Comparison of ENCODE assay signal across 8 mouse cellular contexts in the genomic region with DNA sequence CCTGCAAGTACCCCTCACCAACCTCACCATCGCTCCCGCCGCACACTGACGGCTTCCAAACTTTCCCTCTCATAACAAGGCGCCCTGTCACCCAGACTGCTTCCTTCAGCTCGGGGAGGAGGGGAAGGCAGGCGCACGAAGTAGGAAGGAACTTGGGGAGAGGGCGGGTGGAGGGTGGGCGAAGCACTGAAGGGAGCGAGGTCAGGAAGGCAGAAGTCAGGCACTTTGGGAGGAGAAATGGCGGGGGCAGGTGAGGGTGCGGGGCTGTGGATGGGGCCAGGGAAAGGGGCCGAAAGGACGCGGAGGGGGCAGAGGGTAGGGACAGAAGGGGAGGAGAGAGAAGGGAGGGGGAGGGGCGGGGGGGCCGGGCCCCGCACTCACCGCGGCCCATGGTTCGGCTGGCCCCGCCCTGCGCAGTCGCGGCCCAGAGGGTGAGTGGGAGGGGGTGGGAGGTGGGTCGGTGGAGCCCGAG. TPM values are rescaled to one million over a fixed set of nuclear protein-coding genes. Genes with fewer than 3 reads are reported as not detected.
A peak's percentile ranks its signal among the peaks of the same experiment; 100 is the strongest.
DNase-seq lines count a peak whose midpoint lies in the region; ATAC-seq and TF ChIP-seq lines count a peak whose summit lies in the region.

No protein-coding gene starts in this region.

- ATAC-seq in heart, embryonic 16.5 days (replicated peaks; ENCODE audit: extremely low read depth, insufficient read depth, low FRiP score), result peak; percentile 8
- ATAC-seq in limb, embryonic 14.5 days (ENCODE audit: low FRiP score, low read depth), result peak; percentile 3
- ATAC-seq in midbrain, embryonic 16.5 days, result peak; percentile 0; the same call in 1 of the 2 replicates

- 1% methylated on average over 20 of the region's 28 CpGs for WGBS in heart, embryonic 16.5 days
- WGBS in limb, embryonic 14.5 days, result 0% methylated on average over 15 of the region's 28 CpGs
- 0% methylated on average over 15 of the region's 28 CpGs for WGBS in midbrain, embryonic 16.5 days

- peak overlapping the region; percentile 87 for H3K4me3 ChIP-seq in brown adipose tissue, adult 24 weeks (ENCODE audit: insufficient read depth, low read depth, low read length)
- peak overlapping the region; percentile 86 for H3K4me3 ChIP-seq in heart, embryonic 16.5 days (ENCODE audit: low read length)
- peak overlapping the region; percentile 72 for H3K4me3 ChIP-seq in limb, embryonic 14.5 days (replicated peaks; ENCODE audit: low read length)
- H3K4me3 ChIP-seq in midbrain, embryonic 16.5 days (ENCODE audit: low read depth, low read length), result peak overlapping the region; percentile 63

- DNase-seq in gastrocnemius, adult 18-20 months (ENCODE audit: low spot score), result peak; percentile 42
- no peak for DNase-seq in gastrocnemius, postnatal 25 days
- DNase-seq in 416B (ENCODE audit: low read depth), result peak; percentile 87
- peak; percentile 49 for DNase-seq in limb, embryonic 14.5 days (ENCODE audit: low spot score)
- no peak for DNase-seq in Muller cell, postnatal 12 days (ENCODE audit: inconsistent ontology term)

- H3K36me3 ChIP-seq in heart, embryonic 16.5 days (ENCODE audit: control insufficient read depth, insufficient read depth), result peaks cover 31% of the 10 kb centered on the region
- peaks cover 53% of the 10 kb centered on the region for H3K36me3 ChIP-seq in limb, embryonic 14.5 days (ENCODE audit: control insufficient read depth, insufficient read depth, low read length)
- H3K36me3 ChIP-seq in midbrain, embryonic 16.5 days (ENCODE audit: control insufficient read depth, insufficient read depth, low read length), result peaks cover 16% of the 10 kb centered on the region

- no peaks in the 10 kb centered on the region for H3K9me3 ChIP-seq in heart, embryonic 16.5 days (replicated peaks; ENCODE audit: control insufficient read depth, low read length)
- no peaks in the 10 kb centered on the region for H3K9me3 ChIP-seq in limb, embryonic 14.5 days (ENCODE audit: control insufficient read depth, low read length)
- no peaks in the 10 kb centered on the region for H3K9me3 ChIP-seq in midbrain, embryonic 16.5 days (replicated peaks; ENCODE audit: control insufficient read depth, low read length, poor library complexity, severe bottlenecking)

- peak overlapping the region; percentile 90 for H3K4me2 ChIP-seq in heart, embryonic 16.5 days (ENCODE audit: low read depth, low read length)
- H3K4me2 ChIP-seq in limb, embryonic 14.5 days (replicated peaks; ENCODE audit: low read depth, low read length, severe bottlenecking), result peak overlapping the region; percentile 92
- peak overlapping the region; percentile 72 for H3K4me2 ChIP-seq in midbrain, embryonic 16.5 days (ENCODE audit: low read length)

- peaks cover 10% of the 10 kb centered on the region for H3K4me1 ChIP-seq in brown adipose tissue, adult 24 weeks (ENCODE audit: control insufficient read depth, insufficient read depth, insufficient read length, low read length)
- peaks cover 49% of the 10 kb centered on the region for H3K4me1 ChIP-seq in heart, embryonic 16.5 days (ENCODE audit: control insufficient read depth, insufficient read depth, low read length)
- H3K4me1 ChIP-seq in limb, embryonic 14.5 days (ENCODE audit: control insufficient read depth, insufficient read depth, low read length), result peaks cover 32% of the 10 kb centered on the region
- peaks cover 37% of the 10 kb centered on the region for H3K4me1 ChIP-seq in midbrain, embryonic 16.5 days (ENCODE audit: control insufficient read depth, insufficient read depth, low read length)

- H3K27me3 ChIP-seq in heart, embryonic 16.5 days (ENCODE audit: control insufficient read depth, insufficient read depth, low read length), result no peaks in the 10 kb centered on the region
- H3K27me3 ChIP-seq in limb, embryonic 14.5 days (ENCODE audit: control insufficient read depth, insufficient read depth, low read length), result no peaks in the 10 kb centered on the region
- no peaks in the 10 kb centered on the region for H3K27me3 ChIP-seq in midbrain, embryonic 16.5 days (ENCODE audit: control insufficient read depth, insufficient read depth, low read depth, low read length)

- no peak for TF ChIP-seq POLR2A in limb, embryonic 14.5 days (IDR thresholded peaks at IDR 0.05; ENCODE audit: borderline replicate concordance, extremely low read depth, insufficient read depth, insufficient read length)

- H3K27ac ChIP-seq in brown adipose tissue, adult 24 weeks (replicated peaks; ENCODE audit: low read depth, low read length), result peak overlapping the region; percentile 99
- H3K27ac ChIP-seq in heart, embryonic 16.5 days (ENCODE audit: low read length), result peak overlapping the region; percentile 100
- peak overlapping the region; percentile 97 for H3K27ac ChIP-seq in limb, embryonic 14.5 days (replicated peaks; ENCODE audit: low read depth, low read length)
- peak overlapping the region; percentile 96 for H3K27ac ChIP-seq in midbrain, embryonic 16.5 days (ENCODE audit: low read length)

- H3K9ac ChIP-seq in heart, embryonic 16.5 days (ENCODE audit: low read length), result peak overlapping the region; percentile 91
- peak overlapping the region; percentile 79 for H3K9ac ChIP-seq in limb, embryonic 14.5 days (ENCODE audit: low read depth, low read length, severe bottlenecking)
- H3K9ac ChIP-seq in midbrain, embryonic 16.5 days (ENCODE audit: low read depth, low read length), result peak overlapping the region; percentile 81

RNA-seq across cellular contexts. Expression of a gene that starts 0.5 kb away (rescaled TPM):
- 10 to 100 TPM; 14.6 to 15.7 TPM for total RNA-seq in gastrocnemius, adult 18-20 months (2021)
- 10 to 100 TPM; 12.7 to 14.3 TPM for total RNA-seq in gastrocnemius, postnatal 25 days (2021)
- polyA plus RNA-seq in brown adipose tissue, adult 24 weeks (2012; ENCODE audit: insufficient read depth, insufficient read length, missing spikeins), result 15.9 and 18.4 TPM in 2 replicates
- polyA plus RNA-seq in heart, embryonic 16.5 days (2015; fragmentation: Nextera tagmentation; extraction: Ambion mirVana), result 11.4 and 11.7 TPM in 2 replicates
- 68.1 and 86.6 TPM in 2 replicates for polyA plus RNA-seq in limb, embryonic 14.5 days (2012; rRNA removed)
- polyA plus RNA-seq in limb, embryonic 14.5 days (2014; fragmentation: Nextera tagmentation; extraction: Ambion mirVana), result 19.9 and 20.7 TPM in 2 replicates
- 12.6 and 15.3 TPM in 2 replicates for polyA plus RNA-seq in midbrain, embryonic 16.5 days (2015; fragmentation: Nextera tagmentation; extraction: Ambion mirVana)

RNA-seq across cellular contexts. Expression of a gene that starts 22.2 kb away (rescaled TPM):
- total RNA-seq in gastrocnemius, adult 18-20 months (2021), result 10 to 100 TPM; 96.1 to 97.2 TPM
- 10 to 100 TPM; 88.3 to 90.8 TPM for total RNA-seq in gastrocnemius, postnatal 25 days (2021)
- 100 and 102 TPM in 2 replicates for polyA plus RNA-seq in brown adipose tissue, adult 24 weeks (2012; ENCODE audit: insufficient read depth, insufficient read length, missing spikeins)
- polyA plus RNA-seq in heart, embryonic 16.5 days (2015; fragmentation: Nextera tagmentation; extraction: Ambion mirVana), result 148 and 152 TPM in 2 replicates
- 221 and 240 TPM in 2 replicates for polyA plus RNA-seq in limb, embryonic 14.5 days (2012; rRNA removed)
- 168 and 178 TPM in 2 replicates for polyA plus RNA-seq in limb, embryonic 14.5 days (2014; fragmentation: Nextera tagmentation; extraction: Ambion mirVana)
- polyA plus RNA-seq in midbrain, embryonic 16.5 days (2015; fragmentation: Nextera tagmentation; extraction: Ambion mirVana), result 332 and 345 TPM in 2 replicates

RNA-seq across cellular contexts. Expression of a gene that starts 23.2 kb away (rescaled TPM):
- total RNA-seq in gastrocnemius, adult 18-20 months (2021), result 10 to 100 TPM; 67.5 to 68.8 TPM
- total RNA-seq in gastrocnemius, postnatal 25 days (2021), result 10 to 100 TPM; 48.3 to 53.5 TPM
- 51.3 and 67.4 TPM in 2 replicates for polyA plus RNA-seq in brown adipose tissue, adult 24 weeks (2012; ENCODE audit: insufficient read depth, insufficient read length, missing spikeins)
- polyA plus RNA-seq in heart, embryonic 16.5 days (2015; fragmentation: Nextera tagmentation; extraction: Ambion mirVana), result 80.4 and 81.2 TPM in 2 replicates
- 78.5 and 79.8 TPM in 2 replicates for polyA plus RNA-seq in limb, embryonic 14.5 days (2012; rRNA removed)
- 113 and 114 TPM in 2 replicates for polyA plus RNA-seq in limb, embryonic 14.5 days (2014; fragmentation: Nextera tagmentation; extraction: Ambion mirVana)
- polyA plus RNA-seq in midbrain, embryonic 16.5 days (2015; fragmentation: Nextera tagmentation; extraction: Ambion mirVana), result 123 and 128 TPM in 2 replicates

RNA-seq across cellular contexts. Expression of a gene that starts 25.2 kb away (rescaled TPM):
- total RNA-seq in gastrocnemius, adult 18-20 months (2021), result under 1 TPM; 0.21 to 0.37 TPM
- total RNA-seq in gastrocnemius, postnatal 25 days (2021), result under 1 TPM; 0.18 to 0.62 TPM
- 0.99 and 2.2 TPM in 2 replicates for polyA plus RNA-seq in brown adipose tissue, adult 24 weeks (2012; ENCODE audit: insufficient read depth, insufficient read length, missing spikeins)
- 0.36 and 0.70 TPM in 2 replicates for polyA plus RNA-seq in heart, embryonic 16.5 days (2015; fragmentation: Nextera tagmentation; extraction: Ambion mirVana)
- 9.4 and 9.7 TPM in 2 replicates for polyA plus RNA-seq in limb, embryonic 14.5 days (2012; rRNA removed)
- polyA plus RNA-seq in limb, embryonic 14.5 days (2014; fragmentation: Nextera tagmentation; extraction: Ambion mirVana), result 2.8 and 3.5 TPM in 2 replicates
- polyA plus RNA-seq in midbrain, embryonic 16.5 days (2015; fragmentation: Nextera tagmentation; extraction: Ambion mirVana), result 113 and 120 TPM in 2 replicates

RNA-seq across cellular contexts. Expression of a gene that starts 33.4 kb away (rescaled TPM):
- under 1 TPM; 0.46 to 0.83 TPM for total RNA-seq in gastrocnemius, adult 18-20 months (2021)
- 1 to 10 TPM; 1.4 to 1.7 TPM for total RNA-seq in gastrocnemius, postnatal 25 days (2021)
- 0.87 and 1.9 TPM in 2 replicates for polyA plus RNA-seq in brown adipose tissue, adult 24 weeks (2012; ENCODE audit: insufficient read depth, insufficient read length, missing spikeins)
- 7.5 and 15.9 TPM in 2 replicates for polyA plus RNA-seq in heart, embryonic 16.5 days (2015; fragmentation: Nextera tagmentation; extraction: Ambion mirVana)
- 5.5 and 5.8 TPM in 2 replicates for polyA plus RNA-seq in limb, embryonic 14.5 days (2012; rRNA removed)
- 5.6 and 7.5 TPM in 2 replicates for polyA plus RNA-seq in limb, embryonic 14.5 days (2014; fragmentation: Nextera tagmentation; extraction: Ambion mirVana)
- polyA plus RNA-seq in midbrain, embryonic 16.5 days (2015; fragmentation: Nextera tagmentation; extraction: Ambion mirVana), result 0.46 and 0.75 TPM in 2 replicates

Comparison
In these comparisons a context has a peak if more than half of its experiments do, and no peak if none do; other contexts are left out.
1. DNase-seq: peak in gastrocnemius, adult 18-20 months (single experiment), 416B (single experiment) and limb, embryonic 14.5 days (single experiment); none in gastrocnemius, postnatal 25 days (single experiment) and Muller cell, postnatal 12 days (single experiment).
2. Peak in every context shown above with its lines, with median percentiles within 50 percentile points of each other: H3K27ac ChIP-seq, H3K4me3 ChIP-seq, ATAC-seq, H3K4me2 ChIP-seq and H3K9ac ChIP-seq.